Comparison of ENCODE assay signal across 8 mouse cellular contexts in the genomic region with DNA sequence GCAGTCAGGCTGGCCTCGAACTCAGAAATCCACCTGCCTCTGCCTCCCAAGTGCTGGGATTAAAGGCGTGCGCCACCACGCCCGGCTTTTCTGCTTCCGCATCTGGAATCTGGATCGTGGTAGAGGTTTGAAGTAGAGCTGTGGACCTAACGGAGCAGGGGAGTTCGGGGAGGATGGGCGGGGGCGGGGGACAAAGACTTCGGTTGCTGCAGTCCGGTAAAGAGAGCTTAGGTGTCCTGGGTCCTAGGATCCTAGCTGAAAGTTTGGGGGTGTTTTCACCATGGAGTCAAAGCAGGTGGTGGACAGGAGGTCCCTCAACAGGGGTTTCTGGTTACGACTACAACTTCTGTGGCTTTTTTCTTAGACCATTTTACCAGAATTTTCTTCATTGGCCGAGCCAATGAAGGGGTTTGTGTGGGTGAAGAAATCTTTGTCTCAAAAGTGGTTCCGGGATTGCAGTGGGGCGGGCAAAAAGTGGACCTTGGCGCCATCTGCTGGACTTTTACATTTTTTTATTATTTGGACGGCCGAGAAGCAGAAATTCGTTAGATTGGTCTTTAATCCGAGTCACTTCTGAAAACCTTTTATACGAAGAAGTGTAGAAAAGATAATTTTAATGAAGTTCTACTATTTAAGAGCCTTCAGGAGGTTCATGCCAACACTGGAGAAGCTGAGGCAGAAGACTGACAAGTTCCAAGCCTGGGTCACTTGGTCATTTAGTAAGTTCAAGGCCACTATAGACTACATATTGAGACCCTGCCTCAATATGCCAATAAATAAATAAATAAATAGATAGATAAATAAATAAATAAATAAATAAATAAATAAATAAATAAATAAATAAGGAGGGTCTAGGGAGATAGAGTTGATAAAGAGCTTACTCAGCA. TPM values are rescaled to one million over a fixed set of nuclear protein-coding genes. Genes with fewer than 3 reads are reported as not detected.
DNase-seq lines count a peak whose midpoint lies in the region; ATAC-seq and TF ChIP-seq lines count a peak whose summit lies in the region.
"Not testable (repeated sequence)": the region's sequence is repeated elsewhere in the genome, so short reads cannot be mapped to it uniquely, and the experiment has no call there.

No protein-coding gene starts in this region.

- not testable (repeated sequence) for H3K27me3 ChIP-seq in forebrain, embryonic 16.5 days (replicated peaks; ENCODE audit: control insufficient read depth, insufficient read depth, low read length); hindbrain, embryonic 11.5 days (ENCODE audit: control insufficient read depth, insufficient read depth, low read length); liver, embryonic 12.5 days (replicated peaks); midbrain, postnatal 0 days (ENCODE audit: insufficient read depth, low read length); stomach, embryonic 16.5 days (ENCODE audit: control insufficient read depth, insufficient read depth, low read length)

- DNase-seq in MEL-GATA-1-ER (ENCODE audit: extremely low read depth, low read depth) = peak; percentile 10
- peak; percentile 43 for DNase-seq in cerebellum, adult 9-10 months
- DNase-seq in hindbrain, embryonic 11.5 days (ENCODE audit: low spot score) = peak; percentile 70
- peak; percentile 65 for DNase-seq in layer of hippocampus, adult 11-12 months (ENCODE audit: low spot score)
- peak; percentile 62 for DNase-seq in midbrain, postnatal 0 days (ENCODE audit: low spot score)

- WGBS in forebrain, embryonic 16.5 days = 35% methylated on average over 23 of the region's 23 CpGs
- 39% methylated on average over 23 of the region's 23 CpGs for WGBS in hindbrain, embryonic 11.5 days
- 30% methylated on average over 23 of the region's 23 CpGs for WGBS in liver, embryonic 12.5 days (ENCODE audit: insufficient replicate concordance)
- 39% methylated on average over 23 of the region's 23 CpGs for WGBS in midbrain, postnatal 0 days
- WGBS in stomach, embryonic 16.5 days = 33% methylated on average over 23 of the region's 23 CpGs

- not testable (repeated sequence) for H3K4me3 ChIP-seq in forebrain, embryonic 16.5 days (replicated peaks; ENCODE audit: low read length); hindbrain, embryonic 11.5 days (ENCODE audit: low read depth, low read length); liver, embryonic 12.5 days; midbrain, postnatal 0 days (ENCODE audit: low read depth, low read length); stomach, embryonic 16.5 days (replicated peaks; ENCODE audit: low read length)

- not testable (repeated sequence) for H3K4me1 ChIP-seq in forebrain, embryonic 16.5 days (replicated peaks; ENCODE audit: control insufficient read depth, insufficient read depth, low read length); hindbrain, embryonic 11.5 days (replicated peaks; ENCODE audit: control insufficient read depth, insufficient read depth, low read length); liver, embryonic 12.5 days; midbrain, postnatal 0 days (ENCODE audit: insufficient read depth, low read length); stomach, embryonic 16.5 days (ENCODE audit: control insufficient read depth, insufficient read depth, low read length)

- not testable (repeated sequence) for H3K27ac ChIP-seq in forebrain, embryonic 16.5 days (ENCODE audit: low read length); hindbrain, embryonic 11.5 days (ENCODE audit: low read depth, low read length); liver, embryonic 12.5 days; midbrain, postnatal 0 days (ENCODE audit: low read depth, low read length); stomach, embryonic 16.5 days (ENCODE audit: low read length)

- peak; percentile 64 for TF ChIP-seq CTCF in midbrain, postnatal 0 days (IDR thresholded peaks at IDR 0.05)

- H3K9ac ChIP-seq in forebrain, embryonic 16.5 days (replicated peaks; ENCODE audit: low read depth, low read length); hindbrain, embryonic 11.5 days (ENCODE audit: low read depth, low read length); liver, embryonic 12.5 days; midbrain, postnatal 0 days (replicated peaks; ENCODE audit: low read length, poor library complexity, severe bottlenecking); stomach, embryonic 16.5 days (ENCODE audit: low read length): not testable (repeated sequence)

- H3K9me3 ChIP-seq in forebrain, embryonic 16.5 days (ENCODE audit: control insufficient read depth, low read length); hindbrain, embryonic 11.5 days (ENCODE audit: control insufficient read depth, low read length); liver, embryonic 12.5 days (replicated peaks); midbrain, postnatal 0 days (ENCODE audit: low read length); stomach, embryonic 16.5 days (replicated peaks; ENCODE audit: control insufficient read depth, low read length): not testable (repeated sequence)

- not testable (repeated sequence) for H3K36me3 ChIP-seq in forebrain, embryonic 16.5 days (ENCODE audit: control insufficient read depth, insufficient read depth); hindbrain, embryonic 11.5 days (ENCODE audit: control insufficient read depth, insufficient read depth, low read length); liver, embryonic 12.5 days; midbrain, postnatal 0 days (ENCODE audit: insufficient read depth, low read length); stomach, embryonic 16.5 days (ENCODE audit: control insufficient read depth, insufficient read depth, low read length)

- H3K4me2 ChIP-seq in forebrain, embryonic 16.5 days (ENCODE audit: low read length); hindbrain, embryonic 11.5 days (replicated peaks; ENCODE audit: low read depth, low read length); midbrain, postnatal 0 days (ENCODE audit: low read depth, low read length, poor library complexity, severe bottlenecking): not testable (repeated sequence)
- peak overlapping the region; percentile 18; the same call in 1 of the 2 replicates for H3K4me2 ChIP-seq in liver, embryonic 12.5 days
- peak overlapping the region; percentile 28 for H3K4me2 ChIP-seq in stomach, embryonic 16.5 days (ENCODE audit: low read depth, low read length)

- ATAC-seq in forebrain, embryonic 16.5 days = peak; percentile 62
- peak; percentile 83 for ATAC-seq in hindbrain, embryonic 11.5 days (ENCODE audit: low FRiP score)
- not testable (repeated sequence) for ATAC-seq in liver, embryonic 12.5 days
- peak; percentile 71 for ATAC-seq in midbrain, postnatal 0 days (ENCODE audit: low FRiP score)
- peak; percentile 60; the same call in 1 of the 2 replicates for ATAC-seq in stomach, embryonic 16.5 days (ENCODE audit: insufficient read depth, low FRiP score)

RNA-seq across cellular contexts. Expression of gene Gpr137b, which starts 21.5 kb away (rescaled TPM):
- 22.4 and 25.3 TPM in 2 replicates for polyA plus RNA-seq in forebrain, embryonic 16.5 days (2015; fragmentation: Nextera tagmentation; extraction: Ambion mirVana)
- polyA plus RNA-seq in hindbrain, embryonic 11.5 days (2014; fragmentation: Nextera tagmentation; extraction: Ambion mirVana) = 29.9 and 31.2 TPM in 2 replicates
- 2.7 TPM in 2 replicates for polyA plus RNA-seq in liver, embryonic 12.5 days (2016; fragmentation: Nextera tagmentation; extraction: Ambion mirVana)
- total RNA-seq in midbrain, postnatal 0 days (2014; rRNA removed) = 25.4 and 26.2 TPM in 2 replicates
- polyA plus RNA-seq in midbrain, postnatal 0 days (2015; fragmentation: Nextera tagmentation; extraction: Ambion mirVana) = 23.9 and 26.3 TPM in 2 replicates
- 8.6 and 9.5 TPM in 2 replicates for polyA plus RNA-seq in stomach, embryonic 16.5 days (2015; fragmentation: Nextera tagmentation; extraction: Ambion mirVana)

RNA-seq across cellular contexts. Expression of gene Nid1, which starts 22.0 kb away (rescaled TPM):
- polyA plus RNA-seq in forebrain, embryonic 16.5 days (2015; fragmentation: Nextera tagmentation; extraction: Ambion mirVana) = 20.7 and 28.4 TPM in 2 replicates
- 44.2 and 44.8 TPM in 2 replicates for polyA plus RNA-seq in hindbrain, embryonic 11.5 days (2014; fragmentation: Nextera tagmentation; extraction: Ambion mirVana)
- polyA plus RNA-seq in liver, embryonic 12.5 days (2016; fragmentation: Nextera tagmentation; extraction: Ambion mirVana) = 19.5 and 22.5 TPM in 2 replicates
- total RNA-seq in midbrain, postnatal 0 days (2014; rRNA removed) = 63.0 and 70.6 TPM in 2 replicates
- 27.3 and 31.2 TPM in 2 replicates for polyA plus RNA-seq in midbrain, postnatal 0 days (2015; fragmentation: Nextera tagmentation; extraction: Ambion mirVana)
- polyA plus RNA-seq in stomach, embryonic 16.5 days (2015; fragmentation: Nextera tagmentation; extraction: Ambion mirVana) = 112 and 120 TPM in 2 replicates

Comparison
In these comparisons a context has a peak if more than half of its experiments do, and no peak if none do; other contexts are left out.
1. DNase-seq: peak in every context shown above with its lines; median percentile 70 in hindbrain, embryonic 11.5 days; 65 in layer of hippocampus, adult 11-12 months; 62 in midbrain, postnatal 0 days; 43 in cerebellum, adult 9-10 months; 10 in MEL-GATA-1-ER.